Mouse (Mus musculus) C2C12 (cell line): ENCODE results near the gene Nsmce1.

Experiments used
- CEBPB ChIP-seq: IDR thresholded peaks from one replicate; pipeline ENCODE4 v1.6.1; 2011; ENCODE audit warnings: low read depth, mild to moderate bottlenecking, control low read depth, moderate library complexity
- CTCF ChIP-seq: IDR thresholded peaks from one replicate; pipeline ENCODE4 v1.5.1; 2011; ENCODE audit not compliant: control insufficient read depth, insufficient read depth, insufficient read length
- MYOG ChIP-seq: IDR thresholded peaks from one replicate; pipeline ENCODE4 v1.6.1; 2011; ENCODE audit not compliant: control insufficient read depth, insufficient read length; ENCODE audit errors: extremely low read depth
- USF1 ChIP-seq: IDR thresholded peaks from one replicate; pipeline ENCODE4 v1.6.1; 2011; ENCODE audit warnings: low read depth, mild to moderate bottlenecking, control low read depth, moderate library complexity

DNA sequence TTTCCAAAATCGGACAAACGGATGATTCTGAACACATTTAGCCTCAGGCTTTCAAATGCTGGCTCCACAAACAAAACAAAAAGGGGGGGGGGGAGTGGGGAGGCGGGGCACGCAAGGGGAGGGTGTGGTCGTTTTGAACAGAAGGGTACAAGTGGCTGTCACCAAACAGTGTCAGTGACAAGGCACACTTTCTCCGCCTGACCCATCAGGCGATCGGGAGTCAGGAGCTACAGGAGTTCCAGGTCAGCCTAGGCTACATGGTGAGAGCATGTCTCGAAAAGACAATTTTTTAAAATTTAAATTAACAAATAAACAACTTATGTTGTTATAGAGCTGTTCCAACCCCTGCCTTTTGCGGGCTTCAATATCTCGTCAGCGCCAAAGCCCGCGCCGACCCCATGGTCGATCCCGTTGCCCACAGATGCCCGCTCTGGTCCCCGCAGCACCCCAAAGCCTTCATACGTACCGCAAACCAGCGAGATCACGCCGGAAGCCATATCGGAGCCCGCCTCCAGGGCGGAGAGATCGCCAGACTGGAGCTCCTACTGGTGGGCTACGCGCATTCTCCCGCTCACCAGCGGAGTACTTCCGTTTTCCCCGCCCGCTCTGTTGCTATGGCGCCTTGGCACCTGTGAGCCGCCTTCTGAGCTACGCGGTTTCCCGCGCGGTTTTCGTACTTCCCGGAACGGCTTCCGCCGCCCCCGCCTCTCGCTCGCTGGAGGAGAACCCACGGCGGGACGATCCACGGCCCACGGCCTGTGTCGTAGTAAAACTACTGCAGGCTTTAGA is at the start of gene Nsmce1:
- TF ChIP-seq CTCF (no peak), USF1 (no peak), MYOG (no peak), CEBPB (no peak)
